Mouse (Mus musculus) embryonic facial prominence, embryonic 10.5 days (tissue): ENCODE results near the gene Pafah2. TPM values are rescaled to one million over a fixed set of nuclear protein-coding genes. Genes with fewer than 3 reads are reported as not detected.

ENCODE experiments used
- DNase-seq: peaks from one replicate; pipeline ENCODE4 v3.0.0-alpha.2; 2017; ENCODE audit warnings: low spot score
- H3K27ac ChIP-seq: fragments of 300-500 bp; sonication (generic); replicated peaks from 2 replicates; pipeline ENCODE4 v1.5.1; 2016; ENCODE audit warnings: mild to moderate bottlenecking
- H3K27me3 ChIP-seq: fragments of 300-500 bp; sonication (generic); replicated peaks from 2 replicates; pipeline ENCODE4 v1.6.1; 2016; ENCODE audit warnings: low read depth, mild to moderate bottlenecking; ENCODE audit not compliant: poor library complexity, severe bottlenecking
- H3K36me3 ChIP-seq: fragments of 300-500 bp; sonication (generic); replicated peaks from 2 replicates; pipeline ENCODE4 v1.6.1; 2016; ENCODE audit warnings: mild to moderate bottlenecking, moderate library complexity
- H3K4me1 ChIP-seq: fragments of 300-500 bp; sonication (generic); 2 replicates; pipeline ENCODE4 v1.6.1; 2016
- H3K4me3 ChIP-seq: fragments of 300-500 bp; sonication (generic); 2 replicates; pipeline ENCODE4 v1.5.1; 2016; ENCODE audit warnings: mild to moderate bottlenecking, moderate library complexity
- H3K9me3 ChIP-seq: fragments of 300-500 bp; sonication (generic); 2 replicates; pipeline ENCODE4 v1.6.1; 2016; ENCODE audit warnings: mild to moderate bottlenecking
- WGBS: fragments of 180-500 bp; shearing (Covaris S2); methylation state at CpG from one replicate; pipeline ENCODE4 v1.1.7; 2016; 5-methylcytosine and 5-hydroxymethylcytosine counted together
- polyA plus RNA-seq: library from polyadenylated mRNA; unstranded; fragments of >200 nt; fragmentation: Nextera tagmentation; extraction: Ambion mirVana; gene quantifications from 2 replicates; pipeline ENCODE4 v1.2.1, GENCODE M21; 2016

The Pafah2 gene
- polyA plus RNA-seq, 1 experiment from 2014 or later = 7.0 TPM

DNA sequence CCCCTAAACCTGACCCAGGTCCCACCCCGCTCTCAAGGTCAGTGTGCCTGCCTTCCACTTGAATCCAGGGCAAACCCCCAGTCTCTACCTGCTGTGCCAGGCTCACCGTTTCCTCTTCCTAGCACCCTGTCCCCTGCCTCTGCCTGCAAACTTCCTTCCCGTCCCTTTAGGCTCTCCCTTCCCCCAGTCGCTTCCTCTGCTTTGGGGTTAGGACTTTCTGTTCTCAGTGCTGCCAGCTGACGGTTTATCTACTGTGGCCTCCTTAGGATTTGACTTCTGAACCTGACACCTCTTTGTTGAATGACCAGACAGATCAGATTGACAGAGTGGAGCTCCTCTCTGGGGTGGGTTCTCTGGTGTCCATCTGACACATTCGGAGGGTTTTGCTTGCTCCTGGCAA, 59.2 kb downstream of the Pafah2 start:
- no peak overlapping the region for H3K4me3 ChIP-seq
- H3K27me3 ChIP-seq = peaks cover 51% of the 10 kb centered on the region
- H3K36me3 ChIP-seq = no peaks in the 10 kb centered on the region
- WGBS = 38% methylated on average over 6 of the region's 6 CpGs
- peak overlapping the region; percentile 7; the same call in 1 of the 2 replicates for H3K27ac ChIP-seq
- H3K9me3 ChIP-seq = no peaks in the 10 kb centered on the region
- H3K4me1 ChIP-seq = peaks cover 37% of the 10 kb centered on the region
- no peak for DNase-seq

GRCm38 (mm10) chr4:134457130-134457825, 61.2 kb downstream of the Pafah2 start:
- no peaks in the 10 kb centered on the region for H3K36me3 ChIP-seq
- H3K4me1 ChIP-seq = peaks cover 25% of the 10 kb centered on the region
- peak; percentile 45 for DNase-seq
- H3K27me3 ChIP-seq = peaks cover 32% of the 10 kb centered on the region
- H3K9me3 ChIP-seq = no peaks in the 10 kb centered on the region
- H3K4me3 ChIP-seq = no peak overlapping the region
- no peak overlapping the region for H3K27ac ChIP-seq
- WGBS = 57% methylated on average over 7 of the region's 7 CpGs

DNA sequence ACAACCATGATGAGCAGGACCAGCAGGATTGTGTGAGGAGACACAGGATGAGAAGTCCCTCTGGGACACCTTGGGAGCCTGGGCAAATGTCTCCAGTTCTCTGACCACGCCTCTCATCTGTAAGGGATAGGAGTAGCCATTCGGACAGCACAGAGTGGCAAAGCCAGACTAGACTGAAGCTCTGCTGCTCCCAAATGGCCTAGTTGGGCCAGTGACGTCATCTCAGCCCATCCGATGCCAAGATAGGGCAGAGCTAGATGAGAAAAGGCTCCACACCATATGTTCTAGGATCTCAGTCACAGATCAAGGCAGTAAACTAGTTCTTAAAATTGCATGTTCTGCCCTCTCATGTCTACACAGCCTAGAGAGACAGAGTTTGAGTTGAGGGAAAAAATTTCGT, 62.7 kb downstream of the Pafah2 start:
- H3K4me1 ChIP-seq = peaks cover 20% of the 10 kb centered on the region
- H3K36me3 ChIP-seq = no peaks in the 10 kb centered on the region
- no peak for DNase-seq
- no peak overlapping the region for H3K4me3 ChIP-seq
- WGBS = 85% methylated on average over 5 of the region's 5 CpGs
- no peaks in the 10 kb centered on the region for H3K9me3 ChIP-seq
- H3K27ac ChIP-seq = no peak overlapping the region
- H3K27me3 ChIP-seq = peaks cover 16% of the 10 kb centered on the region

DNA sequence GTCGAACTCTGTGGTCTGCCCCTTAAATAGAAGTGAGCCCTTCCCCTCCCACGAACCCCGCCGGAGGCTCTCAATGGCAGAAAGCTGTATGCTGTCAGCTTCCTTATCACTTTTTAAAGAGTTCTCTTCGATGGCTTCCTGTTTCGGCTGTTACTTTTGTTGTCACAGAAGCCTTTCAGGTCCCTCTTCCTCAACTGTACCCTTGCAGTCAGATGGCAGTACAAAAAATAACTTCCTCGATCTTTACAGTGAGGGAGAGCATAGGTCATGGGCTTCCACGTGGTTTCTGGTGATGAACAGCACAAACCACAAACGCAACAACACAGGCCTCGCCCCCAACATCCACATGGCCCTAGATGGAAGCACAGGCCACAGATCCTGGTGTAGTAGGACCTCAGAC, 64.2 kb downstream of the Pafah2 start:
- no peak for DNase-seq
- H3K36me3 ChIP-seq = no peaks in the 10 kb centered on the region
- WGBS = 81% methylated on average over 10 of the region's 10 CpGs
- H3K27me3 ChIP-seq = peaks cover 9% of the 10 kb centered on the region
- no peaks in the 10 kb centered on the region for H3K9me3 ChIP-seq
- no peak overlapping the region for H3K4me3 ChIP-seq
- H3K27ac ChIP-seq = no peak overlapping the region
- peaks cover 13% of the 10 kb centered on the region for H3K4me1 ChIP-seq

- no peaks in the 10 kb centered on the region for H3K9me3 ChIP-seq
- WGBS = 79% methylated on average over 5 of the region's 5 CpGs
- H3K27ac ChIP-seq = no peak overlapping the region
- DNase-seq = no peak
- H3K36me3 ChIP-seq = no peaks in the 10 kb centered on the region
- no peak overlapping the region for H3K4me3 ChIP-seq
- peaks cover 13% of the 10 kb centered on the region for H3K4me1 ChIP-seq
- H3K27me3 ChIP-seq = peaks cover 16% of the 10 kb centered on the region
These were observed 65.1 kb downstream of the Pafah2 start for GRCm38 (mm10) chr4:134461252-134461651.

- H3K27ac ChIP-seq = peak overlapping the region; percentile 54
- 41% methylated on average over 12 of the region's 12 CpGs for WGBS
- no peak for DNase-seq
These were observed 69.7 kb downstream of the Pafah2 start for GRCm38 (mm10) chr4:134465789-134466188.

GRCm38 (mm10) chr4:134466381-134467262, 70.5 kb downstream of the Pafah2 start:
- H3K4me1 ChIP-seq = peaks cover 39% of the 10 kb centered on the region
- peaks cover 13% of the 10 kb centered on the region for H3K36me3 ChIP-seq
- H3K27me3 ChIP-seq = peaks cover 23% of the 10 kb centered on the region
- H3K9me3 ChIP-seq = no peaks in the 10 kb centered on the region
- DNase-seq = no peak
- H3K27ac ChIP-seq = peak overlapping the region; percentile 99
- peak overlapping the region; percentile 99 for H3K4me3 ChIP-seq
- WGBS = 68% methylated on average over 11 of the region's 11 CpGs

More at GRCm38 (mm10) chr4:134465789-134466188, 69.7 kb downstream of the Pafah2 start:
- Histone ChIP-seq H3K27me3 (peaks cover 23% of the 10 kb centered on the region), H3K4me3 (0 out of 2 replicates have a peak overlapping the region, but pooled peaks have one; percentile 13), H3K4me1 (peaks cover 37% of the 10 kb centered on the region), H3K36me3 (peaks cover 5% of the 10 kb centered on the region), H3K9me3 (no peaks in the 10 kb centered on the region)

DNA sequence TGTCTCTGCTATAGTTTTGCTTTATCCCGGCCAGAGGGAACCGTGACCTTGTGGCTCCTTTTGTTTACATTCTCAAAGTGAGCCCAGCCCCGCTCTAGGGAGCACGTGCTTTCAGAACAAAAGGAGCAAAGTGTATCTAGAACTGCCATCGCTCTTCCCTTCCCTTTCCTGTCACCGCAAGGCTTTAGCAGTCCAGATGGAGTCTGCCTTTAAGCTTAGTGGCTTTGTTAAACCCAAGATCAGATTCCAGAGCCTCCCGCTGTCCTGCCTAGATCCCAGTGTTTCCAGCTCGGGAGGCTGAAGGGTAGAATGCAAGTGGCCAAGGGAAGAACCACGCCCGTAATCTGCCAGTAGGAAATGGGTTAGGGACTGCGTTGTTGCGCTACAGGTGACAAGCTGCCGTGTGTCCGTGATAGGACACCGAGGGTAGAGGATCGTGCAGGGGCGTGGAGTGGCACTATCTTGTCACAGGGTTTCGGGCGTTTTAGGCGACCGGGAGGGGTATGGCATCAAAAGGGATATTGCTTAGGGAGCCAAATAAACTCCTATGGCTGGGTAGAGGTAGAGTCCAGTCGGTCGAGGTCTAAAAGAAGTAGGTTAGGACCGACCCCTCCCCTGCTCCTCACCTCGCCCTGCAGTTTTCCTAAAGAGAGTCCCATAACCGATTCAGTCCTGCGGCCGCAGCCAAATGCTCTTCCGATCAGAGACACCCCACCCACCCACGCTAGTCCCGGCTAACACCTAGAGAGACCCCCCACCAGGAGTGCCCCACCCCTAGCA, 71.5 kb downstream of the Pafah2 start:
- Histone ChIP-seq H3K4me3 (peak overlapping the region; percentile 99), H3K36me3 (peaks cover 23% of the 10 kb centered on the region), H3K27ac (peak overlapping the region; percentile 99), H3K4me1 (peaks cover 39% of the 10 kb centered on the region), H3K27me3 (peaks cover 23% of the 10 kb centered on the region), H3K9me3 (no peaks in the 10 kb centered on the region)
- DNase-seq = peak; percentile 57
- WGBS = under 1% methylated on average over 31 of the region's 31 CpGs

- Histone ChIP-seq H3K27ac (peak within 1 kb of the TSS; percentile 99), H3K27me3 (peaks cover 23% of the 10 kb centered on the region), H3K4me1 (peaks cover 39% of the 10 kb centered on the region), H3K4me3 (peak within 1 kb of the TSS; percentile 99), H3K36me3 (peaks cover 29% of the 10 kb centered on the region), H3K9me3 (no peaks in the 10 kb centered on the region)
- DNase-seq = peak; percentile 97
- under 1% methylated on average over 31 of the region's 31 CpGs for WGBS
These were observed 72.1 kb downstream of the Pafah2 start, which contains the start of gene Stmn1 for GRCm38 (mm10) chr4:134468215-134468575. Stmn1 (plus strand) TSS chr4:134468320.

DNA sequence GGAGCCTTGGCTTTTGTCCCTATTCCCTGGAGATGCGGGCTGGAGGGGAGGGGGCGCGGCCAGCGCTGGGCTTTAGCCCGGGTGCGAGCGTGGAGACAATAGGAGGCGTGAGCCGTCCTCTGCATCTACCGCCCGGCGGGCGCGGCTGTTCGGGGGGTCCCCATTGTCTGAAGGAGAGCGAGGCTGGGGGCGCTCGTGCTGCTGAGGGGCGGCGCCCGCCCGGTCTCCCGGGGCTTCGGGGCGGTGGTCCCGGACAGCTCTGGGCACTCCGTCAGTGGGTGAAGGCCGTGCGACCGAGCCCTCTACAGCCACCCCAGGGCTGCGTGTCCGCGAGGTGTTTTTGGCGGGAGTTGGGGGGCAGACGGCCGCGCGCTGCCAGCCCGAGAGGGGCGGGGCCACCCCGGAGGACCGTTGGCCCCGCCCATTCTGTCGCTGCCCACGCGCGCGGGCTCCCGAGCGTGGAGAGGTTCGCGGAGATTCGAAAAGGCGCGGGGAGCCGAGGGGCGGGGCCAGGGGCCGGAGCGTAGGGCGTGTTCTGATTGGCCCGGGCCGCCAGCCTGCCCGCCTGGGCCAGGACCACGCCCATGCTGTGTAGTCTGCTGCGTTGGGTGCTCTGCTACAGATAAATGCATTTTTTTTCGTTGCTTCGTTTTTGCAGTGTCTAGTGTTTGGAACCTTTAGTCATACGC, 72.6 kb downstream of the Pafah2 start:
- Histone ChIP-seq H3K4me1 (peaks cover 39% of the 10 kb centered on the region), H3K27ac (peak overlapping the region; percentile 99), H3K36me3 (peaks cover 31% of the 10 kb centered on the region), H3K9me3 (no peaks in the 10 kb centered on the region), H3K27me3 (peaks cover 23% of the 10 kb centered on the region), H3K4me3 (peak overlapping the region; percentile 99)
- DNase-seq = peak; percentile 97
- under 1% methylated on average over 68 of the region's 68 CpGs for WGBS

GRCm38 (mm10) chr4:134469341-134469796, 73.2 kb downstream of the Pafah2 start:
- peak; percentile 37 for DNase-seq
- Histone ChIP-seq H3K4me1 (peaks cover 39% of the 10 kb centered on the region), H3K27ac (peak overlapping the region; percentile 99), H3K4me3 (peak overlapping the region; percentile 99), H3K36me3 (peaks cover 37% of the 10 kb centered on the region), H3K9me3 (no peaks in the 10 kb centered on the region), H3K27me3 (peaks cover 23% of the 10 kb centered on the region)
- 27% methylated on average over 6 of the region's 6 CpGs for WGBS
